Mouse (Mus musculus) layer of hippocampus, adult 2 months (tissue): ENCODE measurements around the gene Myzap. TPM values are rescaled to one million over a fixed set of nuclear protein-coding genes. Genes with fewer than 3 reads are reported as not detected.

ENCODE experiments used
- DNase-seq, 2 experiments: peaks; one replicate each; pipeline ENCODE4 v3.0.0; 2022; ENCODE audit warnings: low spot score in 2 of 2
- H3K27ac ChIP-seq: fragments of 200-600 bp; 2 replicates; pipeline ENCODE4 v1.8.1; 2022
- H3K4me3 ChIP-seq: fragments of 200-600 bp; 2 replicates; pipeline ENCODE4 v1.8.1; 2022; ENCODE audit warnings: mild to moderate bottlenecking
- CTCF ChIP-seq: fragments of 200-600 bp; conservative IDR thresholded peaks from 2 replicates; pipeline ENCODE4 v1.8.1; 2022; ENCODE audit warnings: antibody characterized with exemption, mild to moderate bottlenecking, moderate library complexity
- total RNA-seq, 2 experiments: library from RNA; stranded (reverse); gene quantifications; 2 replicates each; pipeline ENCODE4 v1.2.3; 2021

Gene Myzap
- total RNA-seq, 2 experiments from 2014 or later: 1.1 to 1.9 TPM

DNA sequence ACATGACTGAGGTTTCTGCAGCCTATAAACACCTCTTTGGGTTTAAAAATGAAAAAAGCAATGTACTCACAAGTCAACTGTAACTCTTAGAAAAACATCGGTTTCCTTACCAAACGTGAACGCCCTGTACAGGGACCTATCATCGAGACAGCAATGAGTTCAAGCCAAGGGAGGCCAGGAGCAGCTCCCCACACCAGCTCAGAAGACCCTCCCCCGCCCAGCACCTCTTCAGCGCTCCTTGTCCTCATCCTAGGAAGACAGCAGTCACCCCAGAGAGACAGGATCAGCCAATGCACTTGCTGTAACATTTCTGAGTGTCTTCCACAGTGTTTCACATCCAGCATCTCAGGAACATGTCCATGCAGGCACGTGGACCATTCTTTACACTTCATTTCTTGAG lies 113.6 kb downstream of the Myzap start:
- no peak for DNase-seq
- H3K27ac ChIP-seq: no peak overlapping the region
- no peak for TF ChIP-seq CTCF
- H3K4me3 ChIP-seq: no peak overlapping the region

DNA sequence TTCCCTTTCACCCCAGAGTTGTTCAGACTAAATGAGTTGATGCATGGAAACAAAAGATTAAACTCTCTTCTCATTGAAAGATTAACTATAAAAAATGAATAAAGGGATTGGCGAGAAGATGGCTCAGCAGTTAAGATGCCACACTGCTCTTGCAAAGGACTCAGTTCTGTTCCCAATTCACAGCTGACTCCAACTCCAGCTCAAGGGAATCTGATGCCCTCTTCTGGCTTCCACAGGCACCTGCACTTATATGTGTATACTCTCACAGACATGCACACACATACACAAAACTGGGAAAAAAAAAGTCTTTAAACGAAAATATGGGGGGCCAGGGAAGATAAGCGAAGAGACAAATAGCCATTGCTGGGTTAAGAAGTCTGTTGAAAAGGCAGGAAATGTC lies 115.6 kb downstream of the Myzap start:
- no peak for DNase-seq
- no peak overlapping the region for H3K27ac ChIP-seq
- no peak; the same call in 1 of the 2 replicates for TF ChIP-seq CTCF

DNA sequence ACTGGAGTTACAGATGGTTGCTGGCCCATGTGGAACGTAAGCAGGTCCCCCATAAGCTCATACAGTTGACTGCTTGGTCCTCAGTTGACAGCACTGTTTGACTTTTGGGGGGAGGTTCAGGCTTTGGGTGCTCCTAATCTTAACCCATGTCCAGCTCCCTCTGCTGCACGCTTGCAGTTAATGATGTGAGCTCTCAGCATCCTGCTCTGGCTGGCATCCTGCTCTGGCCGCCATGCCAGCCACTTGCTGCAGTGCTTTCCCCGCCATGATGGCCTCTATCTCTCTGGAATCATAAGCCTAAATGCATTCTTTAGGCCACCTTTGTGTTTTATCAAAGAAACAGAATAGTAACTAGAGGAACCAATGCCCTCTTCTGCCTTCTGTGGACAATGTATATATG lies 116.6 kb downstream of the Myzap start:
- Histone ChIP-seq H3K27ac (no peak overlapping the region), H3K4me3 (no peak overlapping the region)
- DNase-seq: no peak
- no peak for TF ChIP-seq CTCF

More for the DNA sequence above, 115.6 kb downstream of the Myzap start:
- H3K4me3 ChIP-seq: no peak overlapping the region

DNA sequence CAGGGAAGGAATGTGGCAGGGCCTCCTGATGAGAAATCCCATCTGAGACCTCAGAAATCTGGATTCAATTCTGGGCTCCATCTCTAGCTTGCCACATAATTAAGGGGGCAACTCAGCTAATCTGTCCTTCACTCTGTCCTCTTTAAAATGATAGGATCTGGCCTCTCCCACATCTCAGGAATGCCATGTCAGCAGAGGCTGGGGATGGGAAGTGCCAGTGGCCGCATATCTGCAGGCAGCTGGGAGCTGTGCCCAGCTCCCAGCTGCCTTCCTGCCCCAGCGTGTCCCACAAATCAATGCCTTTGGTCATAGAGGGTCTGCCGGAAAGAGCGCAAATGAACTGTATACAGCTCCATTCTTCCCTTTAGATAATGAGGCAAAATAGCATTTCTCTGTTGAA lies 124.7 kb downstream of the Myzap start:
- no peak for TF ChIP-seq CTCF
- Histone ChIP-seq H3K4me3 (no peak overlapping the region), H3K27ac (no peak overlapping the region)
- no peak for DNase-seq

DNA sequence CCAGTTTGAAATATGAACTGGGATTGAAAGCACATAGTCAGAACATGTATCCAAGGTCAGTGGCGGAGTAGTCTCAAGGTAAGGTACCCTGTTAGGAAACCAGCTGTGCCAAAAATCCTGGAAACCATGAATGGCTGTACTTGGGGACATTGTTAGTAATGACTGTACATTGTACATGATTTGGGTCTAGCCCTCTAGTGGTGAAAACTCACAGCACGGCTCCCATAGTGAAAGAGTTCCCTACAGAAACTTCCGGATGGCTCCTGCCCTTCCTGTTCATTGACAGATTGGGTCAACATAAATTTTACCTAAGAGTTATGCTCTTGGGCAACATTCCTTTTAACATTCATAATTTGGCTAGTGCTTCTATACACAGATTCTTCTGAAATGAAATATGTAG lies 126.0 kb downstream of the Myzap start:
- peak in 1 of 2 experiments; percentile 22 for DNase-seq
- H3K27ac ChIP-seq: no peak overlapping the region
- no peak overlapping the region for H3K4me3 ChIP-seq
- peak; percentile 82 for TF ChIP-seq CTCF

DNA sequence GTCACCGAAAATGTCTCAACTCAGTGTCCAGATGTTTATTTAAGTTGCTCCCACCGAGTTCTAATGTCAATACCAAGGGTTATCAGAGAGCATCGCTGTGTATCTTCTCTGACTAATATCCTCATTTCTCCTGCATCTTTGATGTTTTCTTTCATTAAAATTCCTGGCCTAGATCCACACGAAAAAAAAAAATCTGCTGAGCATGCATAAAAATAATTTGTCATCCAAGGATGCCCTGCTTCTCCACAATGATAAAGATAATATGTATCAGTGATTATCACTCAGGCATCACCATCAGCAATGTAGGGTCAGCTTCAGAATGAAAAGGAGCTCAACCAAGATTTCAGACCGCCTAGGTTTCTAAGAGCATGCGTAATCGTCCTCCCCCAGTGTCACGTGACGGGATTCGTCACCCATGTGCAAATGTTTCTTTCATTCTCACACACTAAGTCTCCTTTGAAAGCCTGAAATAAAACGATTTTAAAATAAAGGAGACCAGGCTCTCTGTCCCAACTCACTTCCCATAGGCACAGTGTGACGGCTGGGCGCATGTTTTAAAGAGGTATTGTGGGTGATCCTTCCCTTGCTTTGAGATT lies 129.0 kb downstream of the Myzap start:
- no peak for TF ChIP-seq CTCF
- no peak for DNase-seq
- H3K4me3 ChIP-seq: no peak overlapping the region
- no peak overlapping the region for H3K27ac ChIP-seq

DNA sequence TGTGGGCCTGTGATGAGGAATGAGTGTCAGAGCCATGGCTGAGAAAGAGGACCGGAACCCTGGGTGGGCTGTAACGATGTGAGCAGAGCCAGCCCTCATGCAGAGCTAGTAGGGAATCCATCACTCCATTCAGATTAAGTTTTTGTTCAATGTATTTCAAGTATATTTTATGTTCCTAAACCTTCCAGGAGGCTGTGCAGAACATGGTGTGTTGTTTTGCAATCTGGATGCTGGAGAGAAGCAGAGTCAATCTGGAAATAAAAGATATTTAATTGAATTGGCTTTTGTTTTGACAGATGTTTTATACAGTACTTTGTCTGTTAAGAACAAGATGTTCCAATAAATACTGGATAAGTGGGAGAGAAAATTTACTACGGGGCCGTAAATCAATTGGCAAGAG lies 135.4 kb downstream of the Myzap start:
- TF ChIP-seq CTCF: no peak
- Histone ChIP-seq H3K27ac (no peak overlapping the region), H3K4me3 (no peak overlapping the region)
- no peak for DNase-seq

Other genes with a start within 250 kb of the Myzap start
- 100 to 1,000 TPM; 153 to 161 TPM for gene Polr2m, start 106.4 kb downstream of the Myzap start, total RNA-seq
- 1 to 10 TPM; 6.6 to 7.9 TPM for gene Cgnl1, start 179.2 kb upstream of the Myzap start, total RNA-seq